19 mouse cellular contexts compared by ENCODE assay signal in genomic region chr4:107969781-107970180, GRCm38 (mm10). TPM values are rescaled to one million over a fixed set of nuclear protein-coding genes. Genes with fewer than 3 reads are reported as not detected.
DNase-seq lines count a peak whose midpoint lies in the region; ATAC-seq lines count a peak whose summit lies in the region.
"Had no signal": no experiment of that assay in that cellular context is flagged by ENCODE, and none has a peak within 500 bp of the region (broad histone marks: within the 10 kb centered on the region; RNA-seq: fewer than 3 reads in every experiment).

No protein-coding gene starts in this region.

- DNase-seq in gastrocnemius, adult 18-20 months (ENCODE audit: low spot score): peak; percentile 59
- no peak for DNase-seq in gastrocnemius, postnatal 10 days
- DNase-seq in 3T3-L1 (ENCODE audit: low read depth, low spot score) (peak; percentile 65), R1 (ENCODE audit: low read depth, low spot score) (peak; percentile 31)
- DNase-seq in skeletal muscle tissue, adult 2 months (ENCODE audit: low read depth, low spot score): peak; percentile 59
- no peak for DNase-seq in retina, postnatal 1 day
- DNase-seq: adrenal gland, adult 2 months; adrenal gland, postnatal 25 days; cerebellum, adult 18-20 months; cerebellum, adult 9-11 months; cerebellum, postnatal 36 days; heart, adult 2 months; heart, postnatal 14 days; kidney, adult 2 months had no signal

- ATAC-seq in megakaryocyte, adult 5-6 weeks (ENCODE audit: poor library complexity, severe bottlenecking): no peak
- ATAC-seq: forebrain, embryonic 14.5 days; intestine, embryonic 15.5 days had no signal

RNA-seq across cellular contexts. Expression of gene Slc1a7, which starts 1.6 kb away (rescaled TPM):
- total RNA-seq in gastrocnemius, adult 18-20 months (2021): under 1 TPM in 1 of 2 experiments, not detected in 1; 0.14 TPM
- total RNA-seq in gastrocnemius, postnatal 10 days (2021): not detected
- not detected in 2 replicates for total RNA-seq in megakaryocyte, adult 5-6 weeks (2015)
- not detected in 2 replicates for total RNA-seq in megakaryocyte, adult 5-6 weeks (2017)
- total RNA-seq: CH12.LX; hematopoietic stem cell, adult 5-6 weeks had no signal

RNA-seq across cellular contexts. Expression of gene Cpt2, which starts 46.4 kb away (rescaled TPM):
- total RNA-seq in gastrocnemius, adult 18-20 months (2021): 10 to 100 TPM; 64.3 to 67.2 TPM
- total RNA-seq in gastrocnemius, postnatal 10 days (2021): 10 to 100 TPM; 45.4 to 46.0 TPM
- total RNA-seq in megakaryocyte, adult 5-6 weeks (2015): 19.3 and 24.5 TPM in 2 replicates
- total RNA-seq in megakaryocyte, adult 5-6 weeks (2017): 16.7 and 26.7 TPM in 2 replicates

Comparison
In these comparisons a context has a peak if more than half of its experiments do, and no peak if none do; other contexts are left out.
1. DNase-seq: peak in gastrocnemius, adult 18-20 months (single experiment), 3T3-L1 (single experiment), R1 (single experiment) and skeletal muscle tissue, adult 2 months (single experiment); none in gastrocnemius, postnatal 10 days (single experiment) and retina, postnatal 1 day (single experiment).